Mouse (Mus musculus): ENCODE measurements around the gene Csnk2a2. TPM values are rescaled to one million over a fixed set of nuclear protein-coding genes. Genes with fewer than 3 reads are reported as not detected.

Csnk2a2 gene
- polyA plus RNA-seq, 1 experiment from 2014 or later, result 11.2 TPM

- Histone ChIP-seq H3K4me3 (replicated peaks; ENCODE audit: low read depth, low read length) (no peak overlapping the region), H3K9me3 (replicated peaks; ENCODE audit: low read length) (no peaks in the 10 kb centered on the region), H3K4me1 (replicated peaks; ENCODE audit: insufficient read depth, low read length) (no peaks in the 10 kb centered on the region), H3K27me3 (ENCODE audit: insufficient read depth, low read length) (no peaks in the 10 kb centered on the region), H3K27ac (no peak overlapping the region), H3K9ac (ENCODE audit: low read depth, low read length) (no peak overlapping the region), H3K36me3 (ENCODE audit: insufficient read depth, low read length) (peaks cover 61% of the 10 kb centered on the region), H3K4me2 (ENCODE audit: low read length) (no peak overlapping the region)
- DNase-seq (ENCODE audit: low spot score) (peak; percentile 14), ATAC-seq (replicated peaks; ENCODE audit: low FRiP score, low read depth) (no peak)
- peak; percentile 40; the same call in 1 of the 2 replicates for TF ChIP-seq CTCF (IDR thresholded peaks at IDR 0.05; ENCODE audit: low read depth)
- WGBS, result 68% methylated on average over 8 of the region's 8 CpGs
Observed at GRCm38 (mm10) chr8:95452518-95452917, 37.3 kb downstream of the Csnk2a2 start.

- no peak overlapping the region for H3K4me3 ChIP-seq (replicated peaks; ENCODE audit: low read depth, low read length)
- no peak for ATAC-seq (replicated peaks; ENCODE audit: low FRiP score, low read depth)
- no peak overlapping the region for H3K4me2 ChIP-seq (ENCODE audit: low read length)
- H3K4me1 ChIP-seq (replicated peaks; ENCODE audit: insufficient read depth, low read length), result no peaks in the 10 kb centered on the region
- no peak overlapping the region for H3K27ac ChIP-seq
- no peak for DNase-seq (ENCODE audit: low spot score)
- no peak overlapping the region for H3K9ac ChIP-seq (ENCODE audit: low read depth, low read length)
- WGBS, result 94% methylated on average over 5 of the region's 5 CpGs
- no peaks in the 10 kb centered on the region for H3K9me3 ChIP-seq (replicated peaks; ENCODE audit: low read length)
- no peak for TF ChIP-seq CTCF (IDR thresholded peaks at IDR 0.05; ENCODE audit: low read depth)
- no peaks in the 10 kb centered on the region for H3K27me3 ChIP-seq (ENCODE audit: insufficient read depth, low read length)
- H3K36me3 ChIP-seq (ENCODE audit: insufficient read depth, low read length), result peaks cover 43% of the 10 kb centered on the region
Observed at GRCm38 (mm10) chr8:95450271-95450670, 39.6 kb downstream of the Csnk2a2 start.

GRCm38 (mm10) chr8:95447661-95448060 lies 42.2 kb downstream of the Csnk2a2 start:
- Histone ChIP-seq H3K4me1 (replicated peaks; ENCODE audit: insufficient read depth, low read length) (no peaks in the 10 kb centered on the region), H3K4me2 (ENCODE audit: low read length) (no peak overlapping the region), H3K9me3 (replicated peaks; ENCODE audit: low read length) (no peaks in the 10 kb centered on the region), H3K27me3 (ENCODE audit: insufficient read depth, low read length) (no peaks in the 10 kb centered on the region), H3K36me3 (ENCODE audit: insufficient read depth, low read length) (peaks cover 29% of the 10 kb centered on the region; the same call in 1 of the 2 replicates), H3K27ac (no peak overlapping the region), H3K9ac (ENCODE audit: low read depth, low read length) (no peak overlapping the region), H3K4me3 (replicated peaks; ENCODE audit: low read depth, low read length) (no peak overlapping the region)
- WGBS, result 87% methylated on average over 7 of the region's 7 CpGs
- DNase-seq (ENCODE audit: low spot score) (no peak), ATAC-seq (replicated peaks; ENCODE audit: low FRiP score, low read depth) (no peak)
- no peak for TF ChIP-seq CTCF (IDR thresholded peaks at IDR 0.05; ENCODE audit: low read depth)

GRCm38 (mm10) chr8:95445042-95445441 lies 44.8 kb downstream of the Csnk2a2 start:
- H3K4me2 ChIP-seq (ENCODE audit: low read length), result no peak overlapping the region
- H3K27ac ChIP-seq, result no peak overlapping the region
- H3K4me3 ChIP-seq (replicated peaks; ENCODE audit: low read depth, low read length), result no peak overlapping the region
- H3K4me1 ChIP-seq (replicated peaks; ENCODE audit: insufficient read depth, low read length), result no peaks in the 10 kb centered on the region
- peaks cover 9% of the 10 kb centered on the region; the same call in 1 of the 2 replicates for H3K36me3 ChIP-seq (ENCODE audit: insufficient read depth, low read length)
- no peak for DNase-seq (ENCODE audit: low spot score)
- H3K27me3 ChIP-seq (ENCODE audit: insufficient read depth, low read length), result no peaks in the 10 kb centered on the region
- H3K9ac ChIP-seq (ENCODE audit: low read depth, low read length), result no peak overlapping the region
- H3K9me3 ChIP-seq (replicated peaks; ENCODE audit: low read length), result no peaks in the 10 kb centered on the region
- WGBS, result 85% methylated on average over 4 of the region's 4 CpGs
- TF ChIP-seq CTCF (IDR thresholded peaks at IDR 0.05; ENCODE audit: low read depth), result no peak
- ATAC-seq (replicated peaks; ENCODE audit: low FRiP score, low read depth), result no peak

- Histone ChIP-seq H3K36me3 (ENCODE audit: insufficient read depth, low read length) (no peaks in the 10 kb centered on the region), H3K4me2 (ENCODE audit: low read length) (no peak overlapping the region), H3K27ac (no peak overlapping the region), H3K27me3 (ENCODE audit: insufficient read depth, low read length) (no peaks in the 10 kb centered on the region), H3K4me1 (replicated peaks; ENCODE audit: insufficient read depth, low read length) (no peaks in the 10 kb centered on the region), H3K9me3 (replicated peaks; ENCODE audit: low read length) (no peaks in the 10 kb centered on the region), H3K9ac (ENCODE audit: low read depth, low read length) (no peak overlapping the region), H3K4me3 (replicated peaks; ENCODE audit: low read depth, low read length) (no peak overlapping the region)
- DNase-seq (ENCODE audit: low spot score) (no peak), ATAC-seq (replicated peaks; ENCODE audit: low FRiP score, low read depth) (no peak)
- TF ChIP-seq CTCF (IDR thresholded peaks at IDR 0.05; ENCODE audit: low read depth), result no peak
- WGBS, result 49% methylated on average over 5 of the region's 5 CpGs
Observed at GRCm38 (mm10) chr8:95441491-95442039, 48.3 kb downstream of the Csnk2a2 start.

GRCm38 (mm10) chr8:95440168-95440709 lies 49.6 kb downstream of the Csnk2a2 start:
- ATAC-seq (replicated peaks; ENCODE audit: low FRiP score, low read depth), result no peak
- Histone ChIP-seq H3K9me3 (replicated peaks; ENCODE audit: low read length) (no peaks in the 10 kb centered on the region), H3K9ac (ENCODE audit: low read depth, low read length) (no peak overlapping the region), H3K27me3 (ENCODE audit: insufficient read depth, low read length) (no peaks in the 10 kb centered on the region), H3K27ac (no peak overlapping the region), H3K4me2 (ENCODE audit: low read length) (no peak overlapping the region), H3K4me1 (replicated peaks; ENCODE audit: insufficient read depth, low read length) (no peaks in the 10 kb centered on the region), H3K4me3 (replicated peaks; ENCODE audit: low read depth, low read length) (no peak overlapping the region), H3K36me3 (ENCODE audit: insufficient read depth, low read length) (no peaks in the 10 kb centered on the region)
- TF ChIP-seq CTCF (IDR thresholded peaks at IDR 0.05; ENCODE audit: low read depth), result no peak
- DNase-seq (ENCODE audit: low spot score), result no peak
- 85% methylated on average over 5 of the region's 5 CpGs for WGBS

GRCm38 (mm10) chr8:95439421-95439820 lies 50.4 kb downstream of the Csnk2a2 start:
- Histone ChIP-seq H3K9ac (ENCODE audit: low read depth, low read length) (no peak overlapping the region), H3K4me3 (replicated peaks; ENCODE audit: low read depth, low read length) (no peak overlapping the region), H3K4me1 (replicated peaks; ENCODE audit: insufficient read depth, low read length) (no peaks in the 10 kb centered on the region), H3K27ac (no peak overlapping the region), H3K4me2 (ENCODE audit: low read length) (no peak overlapping the region), H3K36me3 (ENCODE audit: insufficient read depth, low read length) (no peaks in the 10 kb centered on the region), H3K27me3 (ENCODE audit: insufficient read depth, low read length) (no peaks in the 10 kb centered on the region), H3K9me3 (replicated peaks; ENCODE audit: low read length) (no peaks in the 10 kb centered on the region)
- no peak for TF ChIP-seq CTCF (IDR thresholded peaks at IDR 0.05; ENCODE audit: low read depth)
- DNase-seq (ENCODE audit: low spot score) (no peak), ATAC-seq (replicated peaks; ENCODE audit: low FRiP score, low read depth) (no peak)
- 91% methylated on average over 2 of the region's 2 CpGs for WGBS
